Mouse (Mus musculus) gastrocnemius, adult 18-20 months (tissue): Measurements from ENCODE around the gene Eefsec. TPM values are rescaled to one million over a fixed set of nuclear protein-coding genes. Genes with fewer than 3 reads are reported as not detected.

ENCODE experiments used
- DNase-seq: peaks from one replicate; pipeline ENCODE4 v3.0.0; 2021; ENCODE audit warnings: low spot score
- total RNA-seq, 2 experiments: library from RNA; stranded (reverse); gene quantifications; 2 replicates each; pipeline ENCODE4 v1.2.3; 2021

The Eefsec gene
- total RNA-seq, 2 experiments from 2014 or later = 7.1 to 7.6 TPM

DNA sequence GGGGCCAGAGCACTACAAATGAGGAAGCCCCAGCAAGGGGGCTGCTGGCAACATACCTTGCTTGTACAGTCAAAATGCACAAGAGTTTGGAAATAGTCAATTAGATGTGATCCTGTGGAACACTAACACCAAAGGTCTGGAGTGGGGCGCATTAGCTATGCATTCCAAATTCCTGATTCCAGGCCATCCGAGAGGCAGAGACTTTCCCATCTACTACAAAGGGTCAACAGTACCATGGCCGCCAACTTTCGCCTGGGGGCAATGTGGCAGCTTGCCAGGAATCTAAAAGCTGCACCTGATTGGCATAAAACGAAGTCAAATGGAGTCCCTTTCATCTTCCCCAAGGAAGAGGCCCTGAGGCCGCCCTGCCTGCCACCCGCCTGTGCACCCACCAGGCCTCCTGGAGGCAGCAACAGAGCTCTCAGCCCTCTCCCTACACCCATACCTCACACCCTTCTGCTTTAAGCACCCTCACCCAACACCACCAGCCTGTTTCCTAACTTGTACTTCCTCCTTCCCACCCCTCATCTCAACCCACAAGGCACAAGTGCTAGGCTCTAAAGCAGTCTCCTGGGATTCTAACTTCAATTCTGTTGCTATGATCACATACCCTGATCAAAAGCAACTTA lies 30.1 kb downstream of the Eefsec start:
- DNase-seq = no peak

DNA sequence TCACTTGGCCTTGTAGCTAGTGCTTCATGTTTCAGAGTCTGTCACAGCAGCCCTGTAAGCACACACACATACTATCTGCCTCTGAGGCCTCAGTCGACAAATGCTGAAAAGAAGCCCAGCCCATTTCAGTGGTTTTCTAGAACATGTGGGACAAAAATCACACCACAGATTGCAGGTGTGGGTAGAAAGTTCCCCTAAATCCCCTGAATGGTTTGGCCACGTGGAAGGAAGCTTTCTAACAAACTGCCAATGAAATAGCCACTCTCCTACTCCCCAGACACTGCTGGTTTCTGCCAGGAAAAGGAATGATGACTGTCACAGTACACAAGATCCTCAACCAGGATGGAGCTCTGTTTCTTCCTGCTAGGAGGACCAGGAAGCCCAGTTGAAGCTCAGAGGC lies 33.7 kb downstream of the Eefsec start:
- no peak for DNase-seq

DNA sequence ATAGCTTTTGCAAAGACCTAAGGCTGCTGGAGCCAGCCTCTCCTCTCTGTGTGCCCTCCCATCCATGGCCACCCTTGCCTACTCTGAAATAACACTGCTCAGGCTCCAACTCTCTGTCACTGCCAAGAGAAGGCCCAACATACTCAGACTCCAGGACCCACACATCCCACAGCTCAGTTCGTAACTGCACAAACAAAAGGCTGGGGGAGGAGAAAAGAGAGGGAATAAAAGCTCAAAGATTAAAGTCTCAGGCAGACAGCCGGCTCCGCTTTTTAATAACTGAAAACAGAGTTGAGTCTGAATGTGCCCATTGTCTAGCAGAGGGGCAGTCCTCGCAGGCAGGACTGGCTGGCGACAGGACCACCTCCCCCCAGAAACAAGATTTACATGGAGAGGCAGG lies 36.8 kb downstream of the Eefsec start:
- no peak for DNase-seq

DNA sequence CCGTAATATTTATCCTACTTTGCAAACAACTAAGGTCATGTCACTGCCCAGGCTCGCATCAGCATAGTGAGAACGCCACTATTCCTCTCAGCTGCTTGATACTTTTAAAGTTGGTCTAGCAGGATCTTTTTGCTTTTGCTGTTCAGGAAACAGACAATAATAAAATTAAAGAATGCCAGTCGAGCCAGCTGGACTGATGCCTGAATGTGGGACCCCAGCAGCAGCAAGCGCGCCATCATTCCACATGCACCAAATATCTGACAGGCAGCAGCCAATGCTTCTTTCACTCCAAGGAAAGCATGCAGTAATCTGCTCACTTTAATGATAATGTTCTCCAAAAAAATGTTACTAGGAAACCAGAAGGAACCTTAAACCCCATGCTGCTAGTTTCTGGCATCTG lies 45.9 kb downstream of the Eefsec start:
- no peak for DNase-seq

DNA sequence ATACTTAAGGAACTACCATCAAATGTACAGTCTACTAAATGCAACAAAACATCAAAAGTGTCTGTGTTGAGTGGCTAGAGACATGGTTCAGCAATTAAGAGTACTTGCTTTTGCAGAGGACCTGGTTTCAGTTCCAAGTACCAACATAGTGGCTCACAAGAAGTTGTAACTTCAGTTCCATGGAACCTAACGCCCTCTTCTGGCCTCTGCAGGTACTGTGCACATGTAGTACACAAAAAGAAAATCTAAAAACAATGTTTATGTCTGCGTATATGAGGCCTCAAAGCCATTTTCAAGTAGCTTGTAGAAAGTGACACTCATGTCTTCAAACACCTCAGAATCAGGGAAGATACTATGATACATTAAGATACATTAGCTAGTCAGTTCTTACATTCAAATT lies 48.4 kb downstream of the Eefsec start:
- no peak for DNase-seq

DNA sequence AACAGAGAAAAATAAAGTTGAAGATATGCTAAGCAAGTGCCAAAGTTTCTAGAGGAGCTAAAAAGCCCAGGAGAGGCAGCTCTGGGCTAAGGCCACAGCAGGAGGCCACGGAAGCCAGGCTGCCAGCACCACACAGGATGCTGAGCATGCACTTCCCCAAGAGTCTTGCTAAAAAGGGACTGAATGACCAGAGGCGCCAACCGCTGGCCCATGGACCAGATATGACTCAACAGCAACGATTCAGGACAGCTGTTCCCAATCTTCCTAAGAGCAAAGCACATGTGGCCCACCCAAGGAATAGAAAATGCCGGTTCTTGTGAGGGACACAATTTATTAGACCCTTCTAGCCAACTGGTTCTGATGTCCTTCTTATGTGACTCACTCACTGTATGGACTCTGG lies 57.4 kb downstream of the Eefsec start:
- peak; percentile 35 for DNase-seq

DNA sequence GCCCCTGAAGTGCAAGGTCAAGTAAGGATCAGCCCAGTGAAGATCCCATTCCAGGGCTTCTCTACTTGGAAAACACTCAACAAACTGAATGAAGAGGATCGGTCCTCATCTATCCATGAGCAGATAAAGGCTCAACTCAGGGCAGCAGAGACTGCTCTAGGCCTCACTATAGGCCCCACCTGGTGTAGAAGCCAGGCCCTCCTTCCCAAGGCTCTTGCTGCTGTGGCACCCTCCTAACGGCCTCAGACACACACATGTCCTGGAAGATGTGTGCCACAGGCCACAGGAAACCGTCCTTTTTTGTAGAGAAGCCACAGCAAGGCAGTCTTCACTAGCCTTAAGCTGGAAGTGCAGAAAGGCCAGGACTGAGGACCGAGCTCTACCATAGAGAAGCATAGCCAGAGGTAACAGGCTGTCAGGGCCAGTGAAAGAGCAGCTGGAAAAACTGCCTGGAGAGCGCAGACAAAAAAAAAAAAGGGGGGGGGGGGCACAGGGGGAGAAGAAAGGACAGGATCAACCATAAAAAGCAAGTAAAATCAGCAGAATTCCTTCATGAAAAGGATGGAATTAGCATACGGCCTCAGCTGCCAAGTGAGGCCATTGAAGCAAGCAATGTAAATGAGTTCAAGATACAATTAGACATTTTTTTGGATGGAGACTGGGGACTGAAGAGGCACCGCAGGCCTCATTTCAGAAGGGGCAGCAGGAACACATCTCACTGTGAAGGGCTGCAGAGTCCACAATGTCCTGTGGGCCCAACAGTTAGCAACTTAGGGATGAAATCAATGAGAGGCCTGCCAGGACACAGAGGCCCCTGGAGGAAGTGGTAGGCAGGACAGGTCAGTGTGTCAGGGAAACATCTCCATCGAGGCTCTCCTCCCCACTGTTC lies 58.3 kb downstream of the Eefsec start:
- DNase-seq = no peak

DNA sequence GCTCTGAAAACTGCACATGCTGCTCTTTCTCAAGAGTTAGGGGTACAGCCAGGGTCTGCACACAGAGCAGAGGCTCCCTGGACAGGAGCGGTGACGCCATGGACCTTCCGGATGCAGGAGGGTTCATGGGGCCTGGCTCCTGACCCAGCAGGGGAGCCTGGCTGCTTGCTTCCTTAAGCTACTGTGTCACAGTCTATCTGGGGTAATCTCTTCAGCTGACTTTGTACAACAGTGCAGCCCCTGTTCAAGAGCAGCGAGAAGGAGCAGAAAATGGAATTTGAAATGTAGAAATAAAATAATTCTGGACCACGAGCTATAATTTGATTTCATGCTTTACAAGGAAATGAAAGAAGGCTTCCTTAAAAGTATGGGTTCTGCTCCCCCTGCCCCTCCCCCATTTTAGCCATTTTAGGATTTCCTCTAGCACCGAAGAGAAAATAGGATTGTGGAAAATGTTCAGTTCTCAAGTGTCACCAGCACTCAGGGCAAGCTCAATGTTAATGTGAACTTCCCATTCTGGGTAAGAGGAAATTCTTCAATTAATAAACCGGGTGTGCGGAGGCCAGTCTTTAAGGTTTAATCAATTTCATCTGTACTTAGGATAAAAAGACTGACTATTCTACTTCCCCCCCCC lies 61.8 kb downstream of the Eefsec start:
- no peak for DNase-seq

DNA sequence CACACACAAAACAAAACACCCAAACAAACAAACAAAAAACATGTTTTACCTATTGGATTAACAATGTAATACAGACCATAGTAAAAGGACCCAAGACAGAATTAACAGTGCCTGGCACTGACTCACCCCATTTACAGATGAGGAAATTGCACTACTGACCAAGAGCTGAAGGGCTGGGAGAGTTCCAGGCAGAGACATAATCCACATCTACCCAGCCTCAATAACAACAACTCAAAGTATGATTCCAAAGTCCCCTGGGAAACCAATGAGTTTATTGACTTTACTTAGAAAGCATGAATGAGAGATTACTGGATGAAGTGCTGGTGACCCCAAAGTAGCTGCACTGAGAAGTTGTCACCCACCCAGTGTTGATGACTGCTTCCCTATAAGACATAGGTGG lies 62.6 kb downstream of the Eefsec start:
- DNase-seq = no peak

DNA sequence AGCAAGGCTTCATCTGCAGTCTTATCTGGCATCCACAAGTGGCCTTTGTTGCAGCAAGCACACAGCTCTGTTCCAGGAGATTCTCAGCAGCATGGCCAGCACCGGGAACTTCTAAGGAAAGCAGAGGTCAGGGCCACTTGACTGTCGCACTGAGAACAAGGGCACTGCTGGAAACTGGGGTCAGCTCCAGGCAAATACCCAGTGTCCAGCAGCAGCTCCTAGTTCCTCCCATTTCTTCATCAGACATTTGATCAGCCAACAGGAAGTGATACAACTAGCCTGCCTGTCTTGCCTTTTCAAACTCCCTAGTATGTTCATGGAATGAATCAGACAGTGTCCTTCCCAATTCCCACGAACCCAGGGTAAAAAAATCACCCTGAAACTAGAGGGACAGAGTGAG lies 66.6 kb downstream of the Eefsec start:
- no peak for DNase-seq

DNA sequence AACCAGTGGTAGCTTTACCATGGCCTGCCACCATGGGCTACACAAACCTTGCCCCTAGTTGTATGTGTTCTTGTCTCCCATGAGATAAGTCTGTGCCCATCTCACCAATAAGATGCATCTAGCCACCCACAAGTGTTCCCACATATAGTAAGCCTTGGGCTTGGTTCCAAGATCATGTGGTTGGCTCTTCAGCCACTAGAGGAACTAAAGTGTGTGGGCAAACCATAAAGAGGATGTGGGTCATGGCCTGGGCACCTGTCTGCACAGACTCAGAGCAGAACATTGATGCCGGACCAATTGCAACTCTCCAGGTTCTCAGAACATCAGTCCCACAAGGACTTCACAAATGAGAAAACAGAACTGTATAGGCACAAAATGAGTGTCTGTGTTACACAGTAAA lies 67.5 kb downstream of the Eefsec start:
- no peak for DNase-seq

DNA sequence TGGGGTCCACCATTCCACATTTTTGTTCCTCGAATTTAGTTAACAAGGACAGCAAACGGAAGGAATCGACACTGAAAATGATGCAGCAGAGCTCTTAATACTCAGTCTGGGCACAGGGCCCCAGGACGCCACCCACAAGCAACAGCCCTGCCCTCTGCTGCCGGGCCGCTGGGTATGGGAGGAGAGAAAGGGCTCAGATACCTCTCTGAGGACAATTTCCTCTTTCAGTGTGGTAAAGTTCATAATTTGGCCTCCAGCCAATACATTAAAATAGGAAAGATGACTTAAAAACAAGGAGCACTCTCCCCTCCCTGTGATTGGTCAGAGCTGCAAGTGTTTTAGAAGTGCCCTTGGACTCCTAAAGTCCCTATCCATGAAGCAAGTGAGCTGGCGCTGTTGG lies 72.1 kb downstream of the Eefsec start:
- no peak for DNase-seq

DNA sequence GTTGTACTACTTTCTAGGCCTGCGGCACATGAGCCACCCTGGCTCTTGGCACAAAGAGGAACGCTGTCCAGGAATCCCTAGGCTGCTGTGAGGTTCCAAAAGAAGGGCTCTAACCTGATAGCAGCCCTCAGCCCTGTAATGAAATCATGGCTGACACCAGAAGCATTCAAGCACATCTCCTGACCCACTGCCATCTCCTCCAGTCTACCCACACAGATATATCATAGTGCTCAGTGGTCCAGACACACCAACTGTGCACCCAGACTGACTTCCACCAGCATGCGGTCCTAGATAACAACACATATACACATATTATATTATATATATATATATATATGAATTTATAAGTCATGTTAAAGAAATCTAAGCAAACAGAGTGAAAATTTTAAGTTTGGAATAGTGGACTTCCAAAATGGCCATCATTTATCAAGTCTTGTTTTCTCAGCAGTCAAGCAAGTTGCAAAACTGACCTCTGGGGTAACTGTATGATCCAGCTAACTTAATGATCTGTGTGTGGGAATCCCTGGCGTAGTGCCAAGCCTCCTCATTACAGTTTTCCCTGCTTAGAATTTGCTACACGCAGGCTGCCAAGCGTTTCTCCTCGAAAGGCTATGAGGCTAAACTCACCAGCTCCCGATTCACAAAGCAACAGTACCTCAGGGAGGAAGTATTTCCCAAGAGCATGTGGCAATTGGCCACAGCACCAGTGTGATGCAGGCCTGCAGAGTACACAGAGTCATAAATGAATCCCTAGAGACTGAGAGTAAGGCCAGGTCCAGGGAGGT lies 76.3 kb downstream of the Eefsec start:
- DNase-seq = peak; percentile 40

DNA sequence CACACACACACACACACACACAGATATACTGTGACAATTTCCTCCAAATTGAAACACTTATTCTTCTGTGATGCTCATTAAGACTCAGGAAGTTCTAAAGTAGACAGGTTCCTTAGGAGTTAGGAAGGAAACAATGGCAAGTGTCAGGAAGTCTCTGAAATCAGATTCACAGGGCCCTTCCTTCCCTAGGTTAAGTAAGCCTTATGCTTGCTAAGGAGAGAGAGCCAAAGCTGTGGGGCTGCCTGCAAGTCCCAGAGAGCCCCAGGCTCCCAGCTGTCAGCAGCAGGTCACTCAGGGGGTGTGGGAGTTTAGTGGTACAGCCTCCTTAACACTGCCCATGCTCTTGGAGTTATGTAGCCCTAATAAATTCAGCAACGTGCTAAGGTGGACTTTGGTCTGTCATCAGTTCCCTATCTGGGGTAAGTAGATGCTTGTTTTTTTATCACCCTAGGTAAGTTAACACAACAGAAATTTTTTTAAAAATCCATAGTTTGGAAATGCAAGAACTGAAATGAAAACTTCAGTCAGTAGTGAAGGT lies 82.8 kb downstream of the Eefsec start:
- DNase-seq = no peak

DNA sequence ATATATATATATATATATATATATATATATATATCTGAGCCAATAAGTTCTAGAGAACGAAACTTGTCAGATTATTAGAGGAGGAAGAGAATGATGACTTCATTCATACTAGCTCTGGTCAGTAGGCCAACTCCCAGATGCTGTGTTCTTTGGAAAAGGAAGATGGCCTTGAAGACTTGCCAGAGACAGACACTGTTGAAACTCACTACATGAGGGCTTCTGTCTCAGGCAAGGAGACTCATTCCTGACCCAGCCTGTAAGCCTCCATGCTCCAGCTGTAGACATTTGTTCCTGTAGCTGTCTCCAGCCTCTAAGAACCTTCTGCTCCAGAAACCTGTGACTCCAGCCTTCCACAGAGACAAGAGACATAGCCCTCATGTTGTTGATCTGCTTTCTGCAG lies 85.2 kb downstream of the Eefsec start:
- no peak for DNase-seq

DNA sequence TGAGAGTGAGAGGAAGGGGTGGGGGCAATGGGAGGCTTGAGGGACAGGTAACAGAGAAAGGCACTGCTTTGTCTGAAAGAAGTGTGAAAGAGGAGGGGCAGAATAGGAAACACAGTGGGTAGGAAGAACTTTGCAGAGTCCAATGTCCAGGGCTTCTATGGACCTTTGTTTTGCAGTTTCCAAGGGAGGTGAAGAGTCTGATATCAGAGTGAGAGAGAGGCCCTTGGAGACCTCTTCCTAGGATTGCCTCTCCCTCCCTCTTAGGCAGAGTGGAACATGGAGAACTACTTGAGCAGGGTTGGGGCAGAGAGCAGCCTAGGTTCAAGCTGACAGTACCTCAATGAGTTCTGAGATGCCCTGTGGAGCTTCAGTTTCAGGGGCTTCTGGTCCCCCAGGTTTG lies 88.1 kb downstream of the Eefsec start:
- no peak for DNase-seq

DNA sequence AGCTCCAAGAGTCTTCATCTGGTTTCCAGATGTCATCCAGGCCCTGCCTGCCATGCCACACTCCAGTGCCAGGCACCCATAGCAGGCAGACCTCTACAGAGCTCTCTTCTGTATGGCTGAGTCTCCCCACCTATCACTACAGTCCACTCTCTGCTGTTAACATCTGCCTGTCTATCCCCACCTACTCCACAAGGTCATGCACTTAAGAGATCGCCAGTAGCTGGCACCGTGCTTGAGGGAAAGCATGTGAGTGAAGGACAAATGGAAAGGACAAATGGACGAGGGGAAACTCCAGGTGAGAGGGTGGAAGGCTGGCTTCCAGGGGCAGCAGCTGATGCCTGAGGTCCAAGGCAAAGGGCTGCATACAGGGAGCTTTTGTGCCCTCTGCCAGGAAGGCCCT lies 90.5 kb downstream of the Eefsec start:
- DNase-seq = no peak

DNA sequence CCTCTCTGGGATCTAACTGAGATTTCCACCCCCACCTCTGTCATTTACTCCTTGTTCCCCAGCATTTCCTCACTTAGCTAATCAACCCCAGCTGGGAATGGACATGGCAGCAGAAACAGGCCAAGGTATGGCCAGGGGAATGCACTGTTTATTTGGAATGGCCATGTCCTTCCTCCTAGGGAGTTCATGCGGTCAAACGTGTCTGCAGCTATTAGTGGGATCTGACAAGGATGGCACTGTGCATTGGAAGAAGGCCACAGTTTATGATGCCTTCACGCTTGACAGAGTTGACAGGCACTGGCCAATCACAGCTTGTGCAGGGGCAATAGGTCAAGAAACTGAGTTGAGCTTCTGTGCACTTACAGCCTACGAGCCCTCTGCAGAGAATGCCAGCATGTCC lies 93.8 kb downstream of the Eefsec start:
- DNase-seq = no peak

DNA sequence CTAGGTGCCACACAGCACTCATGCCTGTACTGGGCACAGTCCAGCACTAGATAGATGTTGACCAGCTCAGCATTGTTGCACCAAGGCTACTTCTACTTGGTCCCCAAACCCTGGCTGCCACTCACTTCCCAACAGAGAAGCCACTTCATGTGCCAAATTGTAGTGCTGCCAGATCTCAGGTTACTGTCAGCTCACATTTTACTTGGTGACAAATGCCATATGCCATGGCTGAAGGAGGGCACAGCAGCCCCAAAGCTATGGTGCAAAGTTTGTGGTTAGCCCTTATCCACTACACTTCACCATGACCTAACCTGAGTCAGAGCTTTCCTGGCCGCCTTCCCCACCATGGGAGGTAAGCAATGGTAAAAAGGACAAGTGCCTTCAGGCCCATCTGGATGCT lies 99.6 kb downstream of the Eefsec start:
- peak; percentile 71 for DNase-seq

DNA sequence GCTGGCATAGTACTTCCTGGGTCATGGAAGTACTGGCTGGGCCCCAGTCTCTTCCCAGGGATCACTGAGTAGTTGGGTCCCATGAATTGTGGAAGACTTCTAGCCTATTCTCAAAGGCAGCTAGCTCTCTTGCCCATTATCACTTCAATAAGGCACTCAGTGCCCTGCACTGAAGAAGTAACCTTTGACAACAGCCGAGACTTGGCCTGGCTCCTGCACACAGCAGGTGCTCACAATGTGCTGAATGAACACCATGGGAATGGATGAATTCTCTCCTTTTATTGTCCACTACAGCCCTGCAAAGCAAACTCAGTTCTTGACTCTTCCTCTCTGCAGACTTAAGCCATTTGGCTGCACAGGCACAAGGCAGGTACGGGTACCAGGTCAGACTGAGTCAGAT lies 101.0 kb downstream of the Eefsec start:
- no peak for DNase-seq
